Mouse (Mus musculus) kidney, adult 18-20 months (tissue): ENCODE data around the gene Rundc3a.
A peak's percentile ranks its signal among the peaks of the same experiment; 100 is the strongest.

Experiments used
- DNase-seq: peaks from one replicate; pipeline ENCODE4 v3.0.0; 2021

The Rundc3a gene

GRCm38 (mm10) chr11:102394421-102395124, 1.4 kb downstream of the Rundc3a start:
- DNase-seq = no peak

GRCm38 (mm10) chr11:102395250-102395649, 2.0 kb downstream of the Rundc3a start:
- DNase-seq = no peak

DNA sequence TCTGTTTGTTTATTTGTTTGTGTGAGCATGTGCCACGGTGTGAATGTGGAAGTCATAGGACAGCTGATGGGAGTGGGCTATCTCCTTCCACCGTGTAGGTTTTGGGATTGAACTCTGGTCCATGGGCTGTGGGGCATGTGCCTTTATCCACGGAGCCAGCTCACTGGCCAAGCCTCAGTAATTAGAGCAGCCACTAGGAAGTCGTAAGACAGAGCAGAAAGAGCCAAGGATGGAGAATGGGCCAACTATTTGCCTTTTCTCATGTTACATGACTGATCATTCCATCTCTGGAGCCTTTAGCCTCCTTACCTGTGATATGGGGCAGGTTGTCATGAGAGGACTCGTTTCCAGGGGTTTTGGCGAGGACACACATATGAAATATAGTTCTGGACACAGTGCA, 3.1 kb downstream of the Rundc3a start:
- DNase-seq = no peak

GRCm38 (mm10) chr11:102396671-102397141, 3.5 kb downstream of the Rundc3a start:
- no peak for DNase-seq

GRCm38 (mm10) chr11:102398007-102398825, 5.0 kb downstream of the Rundc3a start:
- DNase-seq = no peak

- no peak for DNase-seq
These were observed 5.9 kb downstream of the Rundc3a start for GRCm38 (mm10) chr11:102399107-102399506.

GRCm38 (mm10) chr11:102399610-102400072, 6.4 kb downstream of the Rundc3a start:
- DNase-seq = no peak

DNA sequence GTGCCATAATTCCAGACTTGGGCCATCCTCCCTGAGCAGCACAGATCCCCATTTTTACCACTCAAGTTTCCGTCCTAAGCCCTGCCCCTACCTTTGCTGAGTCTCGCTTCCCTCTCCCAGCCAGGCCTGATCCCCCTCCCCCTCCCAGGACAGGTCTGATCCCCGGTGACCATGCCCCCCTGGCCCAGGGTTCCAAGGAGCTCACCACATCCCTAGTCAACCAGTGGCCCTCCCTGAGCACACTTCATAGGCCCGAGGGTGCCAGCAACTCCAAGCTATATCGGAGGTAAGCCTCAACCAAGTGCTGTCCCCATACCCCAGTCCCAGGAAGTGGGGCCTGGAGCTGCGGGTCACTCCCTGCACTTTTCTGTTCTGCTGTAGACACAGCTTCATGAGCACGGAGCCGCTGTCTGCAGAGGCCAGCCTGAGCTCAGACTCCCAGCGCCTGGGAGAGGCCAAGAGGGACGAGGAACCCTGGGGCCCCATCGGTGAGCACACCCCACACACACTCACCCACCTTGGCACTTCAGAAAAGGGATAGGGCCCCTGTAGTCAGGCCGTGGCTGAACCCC, 7.4 kb downstream of the Rundc3a start:
- no peak for DNase-seq

GRCm38 (mm10) chr11:102401898-102402500, 8.8 kb downstream of the Rundc3a start:
- DNase-seq = no peak

- DNase-seq = no peak
These were observed 10.5 kb downstream of the Rundc3a start for GRCm38 (mm10) chr11:102403657-102404056.

GRCm38 (mm10) chr11:102404161-102405010, 11.2 kb downstream of the Rundc3a start:
- DNase-seq = peak; percentile 43

GRCm38 (mm10) chr11:102405544-102406285, 12.5 kb downstream of the Rundc3a start:
- no peak for DNase-seq

- no peak for DNase-seq
These were observed 13.2 kb downstream of the Rundc3a start for GRCm38 (mm10) chr11:102406401-102406800.

- DNase-seq = peak; percentile 93
These were observed 14.0 kb downstream of the Rundc3a start for GRCm38 (mm10) chr11:102406900-102407833.

DNA sequence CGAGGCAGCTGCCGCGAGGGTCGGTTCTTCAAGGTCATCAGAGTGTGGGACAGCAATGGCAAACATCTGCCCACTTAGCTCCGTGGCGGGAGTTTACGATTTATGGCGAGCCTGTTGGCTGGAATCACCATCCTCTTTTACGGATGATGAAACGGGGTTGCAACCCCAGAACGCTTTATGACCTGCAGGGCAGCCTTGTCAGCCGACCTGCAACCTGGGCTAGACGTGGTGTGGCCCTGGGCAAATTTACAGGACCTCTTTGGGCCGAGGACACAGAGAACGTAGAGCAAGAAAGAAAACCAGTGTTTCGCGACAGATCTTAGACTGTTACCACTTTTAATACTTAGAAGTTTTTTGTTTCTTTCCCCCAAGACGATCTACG, 14.6 kb downstream of the Rundc3a start, which contains the start of gene Slc25a39:
TSS of gene Slc25a39 (minus strand) at position 113 of the 382 bp plus-strand sequence.
- DNase-seq = no peak

DNA sequence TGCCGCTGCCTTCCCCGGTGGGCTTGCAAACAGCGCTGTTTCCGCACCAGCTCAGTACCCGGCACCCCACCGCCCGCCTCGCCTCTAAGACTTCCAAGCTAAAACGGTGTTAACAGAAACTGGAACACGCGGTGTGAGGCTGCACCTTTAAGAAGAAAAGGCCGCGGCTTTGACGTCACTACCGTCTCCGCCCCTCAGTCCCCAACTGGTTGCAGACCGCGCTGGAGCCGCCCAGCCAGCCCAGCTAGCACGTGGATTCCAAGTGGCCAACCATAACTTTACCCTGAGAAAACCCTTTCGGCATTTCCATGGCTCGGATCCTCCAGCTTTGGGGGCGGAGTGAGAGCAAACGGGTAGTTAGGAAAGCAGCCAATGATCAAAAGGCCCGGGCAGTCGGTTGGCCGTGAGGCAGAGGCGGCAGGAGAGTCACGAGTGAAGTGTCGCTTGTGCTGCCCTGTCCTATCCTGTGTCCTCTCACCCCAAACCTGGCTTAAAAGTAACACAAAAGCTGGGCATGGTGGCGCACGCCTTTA, 15.2 kb downstream of the Rundc3a start:
- peak; percentile 97 for DNase-seq

- peak; percentile 37 for DNase-seq
These were observed 15.9 kb downstream of the Rundc3a start for GRCm38 (mm10) chr11:102408888-102409794.

DNA sequence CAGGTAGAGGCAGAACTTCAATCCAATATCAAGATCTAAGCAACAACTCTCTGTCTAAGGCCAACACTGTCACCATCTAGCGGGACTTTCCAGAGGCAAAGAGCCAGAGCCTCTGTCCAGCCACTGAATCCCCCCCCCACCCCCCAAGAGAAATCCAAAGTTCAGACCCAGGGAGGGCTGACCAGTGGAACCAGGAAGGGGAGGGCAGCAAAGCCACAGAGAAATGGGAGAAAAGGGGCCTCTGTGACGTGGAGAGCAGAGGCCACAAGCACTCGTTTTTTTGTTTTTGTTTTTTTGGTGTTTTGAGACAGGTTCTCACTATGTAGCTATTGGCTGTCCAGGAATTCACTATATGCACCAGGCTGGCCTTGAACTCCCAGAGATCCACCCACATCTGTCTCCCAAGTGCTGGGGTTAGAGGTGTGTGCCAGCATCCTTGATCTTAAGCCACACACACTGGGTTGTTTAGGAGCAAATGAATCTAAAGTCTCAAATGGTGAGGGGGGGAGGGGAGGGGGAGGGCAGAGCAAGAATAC, 16.7 kb downstream of the Rundc3a start:
- DNase-seq = no peak
